Mouse (Mus musculus): ENCODE data around the gene Ptprm.

DNA sequence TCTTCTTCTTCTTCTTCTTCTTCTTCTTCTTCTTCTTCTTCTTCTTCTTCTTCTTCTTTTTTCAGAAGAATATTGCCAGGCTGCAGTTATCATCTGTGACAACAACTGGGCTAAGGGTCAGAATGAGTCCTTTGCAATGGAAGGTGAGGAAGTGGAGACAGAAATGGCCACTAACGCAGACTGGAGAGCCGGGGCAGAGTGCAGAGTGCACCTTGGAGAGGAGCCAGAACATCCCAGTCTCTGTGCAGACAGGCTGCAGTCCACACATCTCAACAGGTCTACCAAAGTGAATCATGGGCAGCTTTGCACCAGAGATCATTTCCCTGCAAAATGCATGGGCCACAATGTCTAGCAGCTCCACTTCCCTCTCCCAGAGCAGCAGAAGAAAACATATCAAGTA is 239.4 kb downstream of the Ptprm start:
- TF ChIP-seq POLR2A (IDR thresholded peaks at IDR 0.05; ENCODE audit: control insufficient read depth, extremely low read depth, insufficient read depth, low read length, poor library complexity) = no peak
- TF ChIP-seq CTCF (IDR thresholded peaks at IDR 0.05; ENCODE audit: borderline replicate concordance, control insufficient read depth, extremely low read depth, insufficient read depth, low read length, poor library complexity) = no peak

Data from thymus, adult 2 months (tissue).